Mouse (Mus musculus) urinary bladder, adult 2 months (tissue): ENCODE data around the gene Hs3st6. TPM values are rescaled to one million over a fixed set of nuclear protein-coding genes. Genes with fewer than 3 reads are reported as not detected.

Experiments
- DNase-seq: peaks from one replicate; pipeline ENCODE4 v3.0.0; 2022; ENCODE audit warnings: low spot score
- polyA plus RNA-seq: library from polyadenylated mRNA; depleted of rRNA; stranded (reverse); fragments of >200 nt; gene quantifications from 2 replicates; pipeline ENCODE4 v1.2.3, GENCODE M21; 2012; rRNA removed

The Hs3st6 gene
- polyA plus RNA-seq, 1 experiment = 0.77 TPM

GRCm38 (mm10) chr17:24766266-24766875 is 13.6 kb downstream of the Hs3st6 start:
- no peak for DNase-seq

GRCm38 (mm10) chr17:24769146-24769545 is 16.4 kb downstream of the Hs3st6 start:
- DNase-seq = no peak

- DNase-seq = no peak
Observed at GRCm38 (mm10) chr17:24773241-24773640, 20.5 kb downstream of the Hs3st6 start.

- no peak for DNase-seq
Observed at GRCm38 (mm10) chr17:24775173-24775572, 22.4 kb downstream of the Hs3st6 start.

GRCm38 (mm10) chr17:24777073-24777472 is 24.3 kb downstream of the Hs3st6 start:
- no peak for DNase-seq

- DNase-seq = no peak
Observed at GRCm38 (mm10) chr17:24780821-24781220, 28.0 kb downstream of the Hs3st6 start.

- DNase-seq = no peak
Observed at GRCm38 (mm10) chr17:24792190-24792589, 39.4 kb downstream of the Hs3st6 start.

- DNase-seq = no peak
Observed at GRCm38 (mm10) chr17:24794791-24795190, 42.0 kb downstream of the Hs3st6 start.

- no peak for DNase-seq
Observed at GRCm38 (mm10) chr17:24796969-24797368, 44.2 kb downstream of the Hs3st6 start.

GRCm38 (mm10) chr17:24798229-24798628 is 45.4 kb downstream of the Hs3st6 start:
- DNase-seq = no peak

GRCm38 (mm10) chr17:24799476-24799875 is 46.7 kb downstream of the Hs3st6 start:
- no peak for DNase-seq

- no peak for DNase-seq
Observed at GRCm38 (mm10) chr17:24800524-24800923, 47.7 kb downstream of the Hs3st6 start.

- DNase-seq = peak; percentile 36
Observed at GRCm38 (mm10) chr17:24803952-24804951, 51.5 kb downstream of the Hs3st6 start, which contains the start of gene Meiob. Gene Meiob (plus strand): TSS chr17:24804289.

Other genes with a start within 250 kb of the Hs3st6 start
- 174 and 223 TPM in 2 replicates for gene Traf7, start 225.1 kb upstream of the Hs3st6 start, polyA plus RNA-seq
- 1.4 and 1.5 TPM in 2 replicates for gene Rab26, start 218.8 kb upstream of the Hs3st6 start, polyA plus RNA-seq
- 69.8 and 84.0 TPM in 2 replicates for gene Pkd1, start 203.2 kb upstream of the Hs3st6 start, polyA plus RNA-seq
- 95.3 and 112 TPM in 2 replicates for gene Tsc2, start 120.4 kb upstream of the Hs3st6 start, polyA plus RNA-seq
- gene Nthl1, start 120.3 kb upstream of the Hs3st6 start, polyA plus RNA-seq = 21.7 and 22.0 TPM in 2 replicates
- 59.2 and 63.5 TPM in 2 replicates for gene Slc9a3r2, start 102.7 kb upstream of the Hs3st6 start, polyA plus RNA-seq
- gene Npw, start 94.5 kb upstream of the Hs3st6 start, polyA plus RNA-seq = 0.62 and 0.80 TPM in 2 replicates
- gene Zfp598, start 83.3 kb upstream of the Hs3st6 start, polyA plus RNA-seq = 42.9 and 54.2 TPM in 2 replicates
- gene Syngr3, start 63.0 kb upstream of the Hs3st6 start, polyA plus RNA-seq = 0.58 and 0.62 TPM in 2 replicates
- 21.0 and 23.7 TPM in 2 replicates for gene Gfer, start 56.8 kb upstream of the Hs3st6 start, polyA plus RNA-seq
- 7.6 and 10.7 TPM in 2 replicates for gene Noxo1, start 56.8 kb upstream of the Hs3st6 start, polyA plus RNA-seq
- 31.4 and 34.8 TPM in 2 replicates for gene Tbl3, start 45.3 kb upstream of the Hs3st6 start, polyA plus RNA-seq
- 0.18 and 0.30 TPM in 2 replicates for gene Rnf151, start 34.9 kb upstream of the Hs3st6 start, polyA plus RNA-seq
- gene Rps2, start 34.9 kb upstream of the Hs3st6 start, polyA plus RNA-seq = 1,660 and 1,865 TPM in 2 replicates
- 298 and 302 TPM in 2 replicates for gene Ndufb10, start 28.5 kb upstream of the Hs3st6 start, polyA plus RNA-seq
- 0.19 and 0.29 TPM in 2 replicates for gene Rpl3l, start 25.2 kb upstream of the Hs3st6 start, polyA plus RNA-seq
- 195 and 227 TPM in 2 replicates for gene Msrb1, start 16.3 kb upstream of the Hs3st6 start, polyA plus RNA-seq
- gene Meiob, start 51.3 kb downstream of the Hs3st6 start, polyA plus RNA-seq = 0.75 and 0.83 TPM in 2 replicates
- 52.8 and 75.6 TPM in 2 replicates for gene Hagh, start 87.2 kb downstream of the Hs3st6 start, polyA plus RNA-seq
- gene Fahd1, start 97.4 kb downstream of the Hs3st6 start, polyA plus RNA-seq = 20.5 and 21.0 TPM in 2 replicates
- 0.94 and 1.7 TPM in 2 replicates for gene Igfals, start 113.0 kb downstream of the Hs3st6 start, polyA plus RNA-seq
- 17.6 and 22.4 TPM in 2 replicates for gene Nubp2, start 133.4 kb downstream of the Hs3st6 start, polyA plus RNA-seq
- gene Spsb3, start 133.7 kb downstream of the Hs3st6 start, polyA plus RNA-seq = 30.2 and 34.8 TPM in 2 replicates
- gene Eme2, start 142.1 kb downstream of the Hs3st6 start, polyA plus RNA-seq = 34.7 and 40.0 TPM in 2 replicates
- gene Mrps34, start 142.1 kb downstream of the Hs3st6 start, polyA plus RNA-seq = 75.8 and 85.5 TPM in 2 replicates
- gene Nme3, start 143.5 kb downstream of the Hs3st6 start, polyA plus RNA-seq = 64.2 and 64.4 TPM in 2 replicates
- 86.0 and 88.1 TPM in 2 replicates for gene Mapk8ip3, start 184.0 kb downstream of the Hs3st6 start, polyA plus RNA-seq
- 17.8 and 22.6 TPM in 2 replicates for gene Jpt2, start 207.7 kb downstream of the Hs3st6 start, polyA plus RNA-seq